Mouse (Mus musculus) heart, adult 2 months (tissue): ENCODE measurements around the gene Rph3al. TPM values are rescaled to one million over a fixed set of nuclear protein-coding genes. Genes with fewer than 3 reads are reported as not detected.

Experiments used
- DNase-seq, 2 experiments: peaks; one replicate each; pipeline ENCODE4 v3.0.0; 2021
- H3K27ac ChIP-seq: fragments of 200-600 bp; 2 replicates; pipeline ENCODE4 v1.8.1; 2022
- H3K27me3 ChIP-seq: fragments of 200-500 bp; 2 replicates; pipeline ENCODE4 v1.6.1; 2012; ENCODE audit warnings: mild to moderate bottlenecking, low read length, inconsistent platforms, mixed read lengths; ENCODE audit not compliant: control insufficient read depth, insufficient read depth
- H3K36me3 ChIP-seq: fragments of 200-500 bp; 2 replicates; pipeline ENCODE4 v1.6.1; 2012; ENCODE audit warnings: low read length, inconsistent platforms; ENCODE audit not compliant: control insufficient read depth, insufficient read depth
- H3K4me1 ChIP-seq: fragments of 200-500 bp; 2 replicates; pipeline ENCODE4 v1.6.1; 2011; ENCODE audit warnings: low read length; ENCODE audit not compliant: control insufficient read depth, insufficient read depth
- H3K4me3 ChIP-seq: fragments of 200-600 bp; 2 replicates; pipeline ENCODE4 v1.8.1; 2022
- H3K79me2 ChIP-seq: fragments of 200-500 bp; replicated peaks from 2 replicates; pipeline ENCODE4 v1.6.1; 2012; ENCODE audit warnings: mild to moderate bottlenecking, inconsistent platforms, low read length, moderate library complexity, mixed read lengths; ENCODE audit not compliant: control insufficient read depth, insufficient read depth
- H3K9ac ChIP-seq: fragments of 200-500 bp; 2 replicates; pipeline ENCODE4 v1.6.1; 2012; ENCODE audit warnings: low read depth, mild to moderate bottlenecking, control low read depth, inconsistent platforms, low read length, mixed read lengths
- CTCF ChIP-seq: fragments of 200-600 bp; IDR thresholded peaks from 2 replicates; pipeline ENCODE4 v1.8.1; 2022; ENCODE audit warnings: antibody characterized with exemption, mild to moderate bottlenecking, moderate library complexity
- EP300 ChIP-seq: fragments of 200-500 bp; IDR thresholded peaks from 2 replicates; pipeline ENCODE4 v1.6.1; 2011; ENCODE audit warnings: low read depth, low read length, control low read depth; ENCODE audit not compliant: insufficient read depth
- POLR2A ChIP-seq: fragments of 200-500 bp; IDR thresholded peaks from 2 replicates; pipeline ENCODE4 v1.6.1; 2011; ENCODE audit warnings: mild to moderate bottlenecking, low read depth, low read length, control low read depth; ENCODE audit not compliant: insufficient read depth
- WGBS: fragments of 180-500 bp; shearing (Covaris S2); methylation state at CpG from one replicate; pipeline ENCODE4 v1.1.7; 2018; 5-methylcytosine and 5-hydroxymethylcytosine counted together
- intact Hi-C: fragments of 180-260 bp; cut with DNase I; formaldehyde crosslinking; loops from one replicate; pipeline ENCODE4 v1.15.1; 2025
- polyA plus RNA-seq: library from polyadenylated mRNA; depleted of rRNA; stranded (reverse); fragments of >200 nt; gene quantifications from 2 replicates; pipeline ENCODE4 v1.2.3, GENCODE M21; 2012
- total RNA-seq, 2 experiments: library from RNA; stranded (reverse); gene quantifications; 2 replicates each; pipeline ENCODE4 v1.2.3; 2021

Gene Rph3al
- total and polyA plus RNA-seq, 3 experiments, result 5.9 to 11.7 (median 11.1) TPM

GRCm38 (mm10) chr11:75845675-75846074 is 92.6 kb downstream of the Rph3al start:
- Histone ChIP-seq H3K4me1 (peaks cover 2% of the 10 kb centered on the region; the same call in 1 of the 2 replicates), H3K9ac (no peak overlapping the region), H3K27ac (no peak overlapping the region), H3K79me2 (no peaks in the 10 kb centered on the region), H3K27me3 (no peaks in the 10 kb centered on the region), H3K4me3 (no peak overlapping the region), H3K36me3 (no peaks in the 10 kb centered on the region)
- DNase-seq, result no peak
- intact Hi-C loops, result no loop called here
- TF ChIP-seq POLR2A, result no peak
- no peak for TF ChIP-seq EP300
- no peak for TF ChIP-seq CTCF
- WGBS, result 45% methylated on average over 7 of the region's 7 CpGs

GRCm38 (mm10) chr11:75842904-75843619 is 95.2 kb downstream of the Rph3al start:
- DNase-seq, result no peak
- H3K4me1 ChIP-seq, result peaks cover 2% of the 10 kb centered on the region; the same call in 1 of the 2 replicates
- no peaks in the 10 kb centered on the region for H3K36me3 ChIP-seq
- H3K27ac ChIP-seq, result no peak overlapping the region
- WGBS, result 86% methylated on average over 4 of the region's 4 CpGs
- no peak overlapping the region for H3K9ac ChIP-seq
- H3K27me3 ChIP-seq, result no peaks in the 10 kb centered on the region
- H3K4me3 ChIP-seq, result no peak overlapping the region
- no peak for TF ChIP-seq CTCF
- TF ChIP-seq POLR2A, result no peak
- TF ChIP-seq EP300, result no peak
- intact Hi-C loops, result no loop called here
- H3K79me2 ChIP-seq, result no peaks in the 10 kb centered on the region

- Histone ChIP-seq H3K36me3 (no peaks in the 10 kb centered on the region), H3K4me1 (peaks cover 2% of the 10 kb centered on the region; the same call in 1 of the 2 replicates), H3K79me2 (no peaks in the 10 kb centered on the region), H3K27me3 (no peaks in the 10 kb centered on the region), H3K27ac (no peak overlapping the region), H3K4me3 (no peak overlapping the region), H3K9ac (no peak overlapping the region)
- no peak for DNase-seq
- no peak for TF ChIP-seq CTCF
- no peak for TF ChIP-seq POLR2A
- TF ChIP-seq EP300, result no peak
- intact Hi-C loops, result no loop called here
- WGBS, result 79% methylated on average over 3 of the region's 3 CpGs
Observed at GRCm38 (mm10) chr11:75841503-75841902, 96.7 kb downstream of the Rph3al start.

- H3K4me1 ChIP-seq, result peaks cover 2% of the 10 kb centered on the region; the same call in 1 of the 2 replicates
- intact Hi-C loops, result no loop called here
- 67% methylated on average over 12 of the region's 12 CpGs for WGBS
- TF ChIP-seq CTCF (no peak), POLR2A (no peak), EP300 (no peak)
- no peak overlapping the region for H3K4me3 ChIP-seq
- H3K27me3 ChIP-seq, result no peaks in the 10 kb centered on the region
- H3K9ac ChIP-seq, result no peak overlapping the region
- no peaks in the 10 kb centered on the region for H3K36me3 ChIP-seq
- H3K27ac ChIP-seq, result no peak overlapping the region
- H3K79me2 ChIP-seq, result no peaks in the 10 kb centered on the region
- DNase-seq, result no peak
Observed at GRCm38 (mm10) chr11:75839536-75840430, 98.4 kb downstream of the Rph3al start.

- Histone ChIP-seq H3K4me1 (peaks cover 2% of the 10 kb centered on the region; the same call in 1 of the 2 replicates), H3K79me2 (no peaks in the 10 kb centered on the region), H3K36me3 (no peaks in the 10 kb centered on the region), H3K27me3 (no peaks in the 10 kb centered on the region), H3K4me3 (no peak overlapping the region), H3K9ac (no peak overlapping the region), H3K27ac (no peak overlapping the region)
- TF ChIP-seq POLR2A, result no peak
- TF ChIP-seq EP300, result no peak
- TF ChIP-seq CTCF, result no peak
- intact Hi-C loops, result no loop called here
- DNase-seq, result no peak
- WGBS, result 87% methylated on average over 10 of the region's 10 CpGs
Observed at GRCm38 (mm10) chr11:75838861-75839426, 99.3 kb downstream of the Rph3al start.

- WGBS, result 80% methylated on average over 11 of the region's 11 CpGs
- no peaks in the 10 kb centered on the region for H3K79me2 ChIP-seq
- H3K27me3 ChIP-seq, result no peaks in the 10 kb centered on the region
- TF ChIP-seq EP300 (no peak), CTCF (no peak), POLR2A (no peak)
- DNase-seq, result no peak
- no peaks in the 10 kb centered on the region for H3K36me3 ChIP-seq
- no peak overlapping the region for H3K27ac ChIP-seq
- H3K4me1 ChIP-seq, result no peaks in the 10 kb centered on the region
- no peak overlapping the region for H3K4me3 ChIP-seq
- H3K9ac ChIP-seq, result no peak overlapping the region
- intact Hi-C loops, result no loop called here
Observed at GRCm38 (mm10) chr11:75836240-75836610, 102.0 kb downstream of the Rph3al start.
